Mouse (Mus musculus) adrenal gland, postnatal 4 days (tissue): ENCODE results near the gene Ccdc14. TPM values are rescaled to one million over a fixed set of nuclear protein-coding genes. Genes with fewer than 3 reads are reported as not detected.
"Not testable (repeated sequence)": the region's sequence is repeated elsewhere in the genome, so short reads cannot be mapped to it uniquely, and the experiment has no call there.

ENCODE experiments used
- DNase-seq, 2 experiments: peaks; one replicate each; pipeline ENCODE4 v3.0.0; 2021 to 2022; ENCODE audit warnings: low spot score in 2 of 2, mixed read lengths in 2 of 2
- long read RNA-seq, 2 experiments: library from polyadenylated mRNA; stranded (forward); transcript quantifications; one replicate each; pipeline ENCODE4 v2.0.0; 2021
- total RNA-seq, 2 experiments: library from RNA; stranded (reverse); gene quantifications; 2 replicates each; pipeline ENCODE4 v1.2.3; 2021

Ccdc14 gene
- 1 to 10 TPM; 8.3 to 9.6 TPM for total RNA-seq
- long read RNA-seq, experiment 1, full-length matches to known transcripts = 1 of 2 reads
- long read RNA-seq, experiment 1, partial matches to known transcripts = 0 of 2 reads
- long read RNA-seq, experiment 1, other reads (novel, unspliced or antisense) = 1 of 2 reads
- long read RNA-seq, experiment 2, full-length matches to known transcripts = 4 of 8 reads
- long read RNA-seq, experiment 2, partial matches to known transcripts = 4 of 8 reads
- long read RNA-seq, experiment 2, other reads (novel, unspliced or antisense) = 0 of 8 reads

DNA sequence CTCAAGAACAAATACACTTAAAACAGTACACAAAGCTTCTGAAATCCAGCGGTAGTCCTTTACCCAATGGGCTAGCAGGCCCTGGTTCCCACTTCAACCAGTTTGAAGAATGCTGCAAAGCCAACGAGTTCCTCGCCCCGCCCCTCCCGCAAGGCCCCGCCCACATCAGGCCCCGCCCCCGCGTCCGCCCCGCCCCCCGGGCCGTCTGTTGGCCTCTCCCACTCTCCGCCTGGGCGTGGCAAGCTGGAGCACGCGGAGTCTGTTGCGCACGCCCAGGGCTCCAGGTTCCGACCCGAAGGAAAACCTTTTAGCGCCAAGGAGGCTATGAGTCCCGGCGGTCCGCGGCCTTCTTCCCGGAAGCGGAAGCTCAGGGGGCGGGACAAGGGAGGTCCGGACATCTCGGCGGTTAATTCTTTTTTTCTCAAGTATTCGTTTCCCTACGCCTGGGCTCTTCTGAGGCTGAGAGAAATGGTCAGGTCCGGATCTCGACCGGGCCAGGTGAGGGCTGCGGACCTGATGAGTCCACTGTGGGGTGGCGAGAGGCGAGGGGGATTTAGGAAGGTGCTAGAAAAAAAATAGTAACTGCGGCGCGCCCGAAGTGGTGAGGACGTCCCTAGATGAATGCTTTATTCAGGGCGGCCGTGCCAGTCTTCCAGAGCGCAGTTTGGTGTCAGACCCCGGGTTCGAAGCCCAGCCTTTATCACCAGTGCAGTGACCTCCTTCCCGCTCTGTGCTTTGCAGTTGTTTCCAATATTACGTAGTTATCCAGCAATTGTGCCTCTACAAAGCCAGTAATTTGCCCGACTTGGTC is at the start of gene Ccdc14:
Gene Ccdc14 (plus strand): TSS at position 283 of the 811 bp plus-strand sequence.
- peak; percentile 47 to 81 for DNase-seq

GRCm38 (mm10) chr16:34643511-34644259 is 46.7 kb upstream of the Ccdc14 start:
- DNase-seq = no peak

GRCm38 (mm10) chr16:34649621-34650020 is 40.8 kb upstream of the Ccdc14 start, which contains the start of gene Ropn1:
TSS of gene Ropn1 (plus strand) at chr16:34649921.
- no peak for DNase-seq

DNA sequence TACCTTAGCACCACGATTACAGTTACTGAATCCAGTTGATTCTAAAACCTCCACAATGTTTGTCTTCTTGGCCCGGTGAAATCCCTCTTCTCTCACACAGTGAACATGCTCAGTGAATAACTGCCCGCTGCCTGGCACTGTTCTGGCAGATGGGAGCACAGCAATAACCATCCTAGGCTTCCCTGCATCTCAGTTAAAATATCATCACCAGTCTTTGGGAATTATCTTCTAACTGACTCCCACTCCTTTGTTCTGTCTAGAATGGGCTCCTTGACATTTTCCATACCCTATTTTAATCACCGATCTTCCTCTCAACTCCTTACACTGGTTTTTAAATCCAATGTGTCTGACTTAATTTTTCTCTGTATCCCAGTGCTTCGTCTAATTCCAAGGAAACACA is 37.4 kb upstream of the Ccdc14 start:
- no peak for DNase-seq

GRCm38 (mm10) chr16:34657566-34657965 is 32.9 kb upstream of the Ccdc14 start:
- not testable (repeated sequence) for DNase-seq

- DNase-seq = no peak
These were observed 32.4 kb upstream of the Ccdc14 start for GRCm38 (mm10) chr16:34657983-34658382.

DNA sequence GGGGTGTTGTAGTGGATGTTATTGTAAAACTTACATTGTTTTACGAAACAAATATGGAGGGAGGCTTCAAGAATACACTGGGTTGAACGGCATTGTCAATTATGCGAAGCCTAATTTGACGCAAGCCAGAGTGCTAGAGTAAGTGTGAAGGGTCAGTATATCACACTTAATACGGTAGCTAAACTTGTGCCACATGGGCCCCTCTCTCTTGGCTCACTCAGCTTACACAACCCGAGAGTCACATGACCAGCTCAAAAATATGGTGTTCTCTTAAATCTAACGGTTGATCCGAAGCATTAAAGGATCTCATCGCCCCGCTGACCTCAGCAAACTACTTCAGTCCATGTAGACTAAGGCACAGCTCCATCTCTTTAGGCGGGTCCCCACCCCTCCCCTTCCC is 32.0 kb upstream of the Ccdc14 start:
- DNase-seq = no peak

GRCm38 (mm10) chr16:34664553-34664952 is 25.9 kb upstream of the Ccdc14 start:
- DNase-seq = no peak

GRCm38 (mm10) chr16:34667031-34667726 is 23.2 kb upstream of the Ccdc14 start:
- peak; percentile 24 to 40 for DNase-seq

DNA sequence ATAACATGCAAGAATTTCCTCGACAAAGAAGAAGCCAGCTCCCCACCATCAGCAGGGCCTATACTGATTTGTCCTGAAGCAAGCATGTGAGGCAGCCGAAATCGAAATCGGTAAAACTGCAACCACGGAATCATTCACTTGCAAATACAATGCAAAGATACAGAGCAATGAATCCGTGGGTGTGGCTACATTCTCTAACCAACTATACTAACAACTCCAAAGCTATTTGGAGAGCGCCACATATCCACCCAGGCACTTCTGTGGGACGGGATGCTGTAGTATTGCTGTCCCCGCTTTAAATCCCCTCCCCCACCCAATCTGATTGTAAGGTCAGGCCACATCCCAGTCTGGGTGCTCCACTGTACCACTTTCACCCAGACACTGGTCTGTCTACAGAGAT is 22.1 kb upstream of the Ccdc14 start:
- no peak for DNase-seq

DNA sequence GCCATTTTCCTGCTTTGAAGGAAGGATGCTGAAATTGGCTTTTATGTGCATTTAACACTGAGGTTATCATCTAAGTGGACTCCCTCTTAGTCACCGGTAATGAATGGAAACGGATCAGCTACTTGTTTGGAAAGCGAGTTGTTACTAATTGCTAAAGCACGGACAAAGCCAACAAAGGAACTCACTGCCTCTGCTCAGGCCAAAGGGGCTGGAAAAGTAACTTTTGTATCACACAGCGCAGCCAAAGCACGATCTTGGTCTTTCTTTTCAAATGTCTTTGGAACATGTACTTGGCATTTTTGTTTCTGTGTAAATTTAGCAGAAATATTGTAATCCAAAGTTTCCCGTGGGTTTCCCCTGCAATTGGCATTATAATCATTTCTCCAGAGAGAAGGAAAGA is 18.4 kb upstream of the Ccdc14 start:
- no peak for DNase-seq

DNA sequence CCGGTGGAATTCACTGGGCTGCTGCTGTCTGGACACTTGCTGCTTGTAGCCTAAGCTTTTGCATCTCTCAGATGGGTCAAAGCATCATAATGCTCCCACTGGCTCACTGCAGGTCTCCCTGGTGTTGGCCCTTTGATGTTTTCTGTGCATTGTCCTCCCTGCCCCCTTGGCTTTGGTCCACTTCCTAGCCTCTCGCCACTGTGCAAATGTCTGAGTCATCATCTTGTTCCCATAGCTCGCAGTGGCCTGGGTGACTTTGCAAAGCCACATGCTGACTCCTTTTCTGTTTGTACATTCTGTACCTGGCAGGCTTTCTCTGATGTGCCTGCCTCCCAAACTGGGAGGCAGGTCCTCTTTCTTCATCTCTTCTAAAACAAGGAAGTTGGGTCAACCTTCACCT is 17.6 kb upstream of the Ccdc14 start:
- DNase-seq = no peak

GRCm38 (mm10) chr16:34674365-34674764 is 16.1 kb upstream of the Ccdc14 start:
- DNase-seq = no peak

DNA sequence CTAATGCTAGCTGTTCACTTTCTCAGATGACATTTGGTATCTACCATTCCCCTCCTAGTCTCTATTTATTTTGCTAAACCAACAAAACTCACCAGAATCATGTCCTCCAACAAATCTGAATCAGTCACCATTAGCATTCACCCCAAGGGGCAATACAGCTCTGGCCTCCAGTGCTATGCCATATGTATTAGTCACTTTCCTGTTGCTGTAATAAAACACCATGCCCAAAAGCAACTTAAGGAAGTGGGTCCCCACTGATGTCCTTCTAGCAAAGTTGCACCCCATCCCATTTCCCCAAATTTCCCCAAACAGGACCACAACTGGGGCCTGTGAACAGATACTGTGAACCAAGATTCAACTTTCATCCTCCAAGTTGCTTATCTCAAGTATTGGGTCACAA is 8.6 kb upstream of the Ccdc14 start:
- no peak for DNase-seq

DNA sequence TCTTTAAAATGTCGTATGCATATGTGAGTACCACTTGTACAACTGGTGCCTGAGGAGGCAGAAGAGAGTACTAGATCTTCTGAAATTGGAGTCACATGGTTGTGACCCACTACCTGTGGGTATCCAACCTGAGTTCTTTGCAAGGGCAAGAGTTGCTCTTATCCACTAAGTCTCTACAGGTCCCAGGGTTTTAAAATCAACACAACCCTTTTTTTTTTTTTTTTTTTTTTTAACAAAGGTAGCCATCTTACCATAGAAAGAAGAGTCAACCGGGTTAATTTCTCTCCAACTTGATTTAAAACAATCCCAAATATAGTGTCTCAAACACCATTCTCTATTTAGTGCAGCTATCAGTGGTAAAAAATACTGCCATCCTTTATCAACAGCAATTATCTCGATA is 537 bp upstream of the Ccdc14 start:
- no peak for DNase-seq

- no peak for DNase-seq
These were observed 740 bp downstream of the Ccdc14 start for GRCm38 (mm10) chr16:34691156-34691555.

GRCm38 (mm10) chr16:34694477-34694876 is 4.1 kb downstream of the Ccdc14 start:
- DNase-seq = no peak

DNA sequence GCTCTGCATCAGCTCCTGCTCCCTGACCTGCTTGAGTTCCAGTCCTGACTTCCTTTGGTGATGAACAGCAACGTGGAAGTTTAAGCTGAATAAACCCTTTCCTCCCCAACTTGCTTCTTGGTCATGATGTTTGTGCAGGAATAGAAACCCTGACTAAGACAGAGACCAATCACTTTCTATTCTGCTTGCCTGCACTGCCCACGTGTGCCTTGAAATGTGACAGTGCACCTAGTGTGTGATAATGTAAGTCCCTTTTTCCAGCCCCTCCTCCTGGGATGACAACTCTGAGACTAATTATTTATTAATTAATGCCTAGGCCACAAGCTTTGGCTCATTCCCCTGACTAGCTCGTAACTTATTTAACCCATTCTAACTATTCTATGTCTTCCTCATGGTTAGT is 8.3 kb downstream of the Ccdc14 start:
- DNase-seq = not testable (repeated sequence)

- peak; percentile 22 to 54 for DNase-seq
These were observed 9.9 kb downstream of the Ccdc14 start for GRCm38 (mm10) chr16:34700165-34700827.

- no peak for DNase-seq
These were observed 10.4 kb downstream of the Ccdc14 start for GRCm38 (mm10) chr16:34700828-34701216.

GRCm38 (mm10) chr16:34706019-34706418 is 15.6 kb downstream of the Ccdc14 start:
- DNase-seq = no peak
